8 mouse cellular contexts compared by ENCODE assay signal in genomic region chr1:136142336-136142735, GRCm38 (mm10). TPM values are rescaled to one million over a fixed set of nuclear protein-coding genes. Genes with fewer than 3 reads are reported as not detected.
A peak's percentile ranks its signal among the peaks of the same experiment; 100 is the strongest.
DNase-seq lines count a peak whose midpoint lies in the region; ATAC-seq and TF ChIP-seq lines count a peak whose summit lies in the region.
"Had no signal": no experiment of that assay in that cellular context is flagged by ENCODE, and none has a peak within 500 bp of the region (broad histone marks: within the 10 kb centered on the region; RNA-seq: fewer than 3 reads in every experiment).

No protein-coding gene starts in this region.

- H3K4me1 ChIP-seq in lung, embryonic 14.5 days (ENCODE audit: insufficient read depth) = peaks cover 22% of the 10 kb centered on the region
- peaks cover 62% of the 10 kb centered on the region for H3K4me1 ChIP-seq in forebrain, postnatal 0 days (ENCODE audit: insufficient read depth)
- peaks cover 63% of the 10 kb centered on the region for H3K4me1 ChIP-seq in neural tube, embryonic 14.5 days (ENCODE audit: control insufficient read depth, insufficient read depth, low read length)
- peaks cover 35% of the 10 kb centered on the region for H3K4me1 ChIP-seq in thymus, adult 2 months (replicated peaks; ENCODE audit: control insufficient read depth, insufficient read depth, low read length)

- no peak overlapping the region for H3K9ac ChIP-seq in lung, embryonic 14.5 days
- peak overlapping the region; percentile 10; the same call in 1 of the 2 replicates for H3K9ac ChIP-seq in forebrain, postnatal 0 days
- no peak overlapping the region for H3K9ac ChIP-seq in neural tube, embryonic 14.5 days (replicated peaks; ENCODE audit: low read depth, low read length)

- DNase-seq in lung, embryonic 14.5 days = peak; percentile 79
- DNase-seq in lung, postnatal 36 days = no peak
- DNase-seq in forebrain, postnatal 0 days = peak; percentile 72
- peak; percentile 64 to 79 for DNase-seq in layer of hippocampus, postnatal 14 days (ENCODE audit: low spot score in 2 of 2)
- no peak for DNase-seq in thymus, adult 2 months
- no peak for DNase-seq in ovary, postnatal 10 days (ENCODE audit: low spot score)

- no peak for TF ChIP-seq CTCF in lung, embryonic 14.5 days (IDR thresholded peaks at IDR 0.05; ENCODE audit: low read depth)
- TF ChIP-seq CTCF in forebrain, postnatal 0 days (IDR thresholded peaks at IDR 0.05; ENCODE audit: low read depth) = no peak
- no peak for TF ChIP-seq CTCF in thymus, adult 2 months (IDR thresholded peaks at IDR 0.05; ENCODE audit: borderline replicate concordance, control insufficient read depth, extremely low read depth, insufficient read depth, low read length, poor library complexity)

- no peak overlapping the region for H3K4me2 ChIP-seq in lung, embryonic 14.5 days
- H3K4me2 ChIP-seq in forebrain, postnatal 0 days (ENCODE audit: low read depth) = no peak overlapping the region
- peak overlapping the region; percentile 17 for H3K4me2 ChIP-seq in neural tube, embryonic 14.5 days (ENCODE audit: low read depth, low read length)

- WGBS in lung, embryonic 14.5 days = 33% methylated on average over 6 of the region's 6 CpGs
- 4% methylated on average over 6 of the region's 6 CpGs for WGBS in forebrain, postnatal 0 days
- 13% methylated on average over 6 of the region's 6 CpGs for WGBS in neural tube, embryonic 14.5 days
- WGBS in thymus, adult 2 months = 89% methylated on average over 6 of the region's 6 CpGs

- ATAC-seq in lung, embryonic 14.5 days (ENCODE audit: insufficient read depth) = peak; percentile 61
- ATAC-seq in forebrain, postnatal 0 days = peak; percentile 42
- peak; percentile 36 for ATAC-seq in neural tube, embryonic 14.5 days (ENCODE audit: low read depth)

- H3K36me3 ChIP-seq in lung, embryonic 14.5 days (ENCODE audit: insufficient read depth) = peaks cover 13% of the 10 kb centered on the region; the same call in 1 of the 2 replicates
- peaks cover 16% of the 10 kb centered on the region for H3K36me3 ChIP-seq in forebrain, postnatal 0 days (ENCODE audit: insufficient read depth)
- H3K36me3 ChIP-seq in neural tube, embryonic 14.5 days (ENCODE audit: control insufficient read depth, insufficient read depth, low read length) = peaks cover 12% of the 10 kb centered on the region; the same call in 1 of the 2 replicates
- H3K36me3 ChIP-seq in thymus, adult 2 months (ENCODE audit: control insufficient read depth, insufficient read depth, low read length) = peaks cover 24% of the 10 kb centered on the region

- TF ChIP-seq POLR2A in thymus, adult 2 months (IDR thresholded peaks at IDR 0.05; ENCODE audit: control insufficient read depth, extremely low read depth, insufficient read depth, low read length, poor library complexity) = no peak

- no peak overlapping the region; the same call in 1 of the 2 replicates for H3K27ac ChIP-seq in lung, embryonic 14.5 days (ENCODE audit: low read depth)
- peak overlapping the region; percentile 30; the same call in 1 of the 2 replicates for H3K27ac ChIP-seq in forebrain, postnatal 0 days (ENCODE audit: low read depth, low read length)
- H3K27ac ChIP-seq in neural tube, embryonic 14.5 days (ENCODE audit: low read depth, low read length) = peak overlapping the region; percentile 66
- H3K27ac ChIP-seq in thymus, adult 2 months (ENCODE audit: control insufficient read depth, insufficient read depth, low read length) = no peak overlapping the region
- H3K27ac ChIP-seq: heart, adult 2 months had no signal

- no peaks in the 10 kb centered on the region for H3K27me3 ChIP-seq in lung, embryonic 14.5 days (ENCODE audit: insufficient read depth, low read length)
- no peaks in the 10 kb centered on the region for H3K27me3 ChIP-seq in forebrain, postnatal 0 days (ENCODE audit: insufficient read depth, low read length)
- H3K27me3 ChIP-seq in neural tube, embryonic 14.5 days (ENCODE audit: control insufficient read depth, insufficient read depth, low read length) = no peaks in the 10 kb centered on the region
- no peaks in the 10 kb centered on the region for H3K27me3 ChIP-seq in thymus, adult 2 months (ENCODE audit: control insufficient read depth, insufficient read depth, low read length)

- H3K4me3 ChIP-seq in lung, embryonic 14.5 days (ENCODE audit: low read depth, low read length) = no peak overlapping the region
- no peak overlapping the region for H3K4me3 ChIP-seq in forebrain, postnatal 0 days (ENCODE audit: low read depth, low read length)
- H3K4me3 ChIP-seq in neural tube, embryonic 14.5 days (ENCODE audit: low read depth, low read length) = no peak overlapping the region
- no peak overlapping the region for H3K4me3 ChIP-seq in thymus, adult 2 months (ENCODE audit: control insufficient read depth, insufficient read depth, low read length)
- H3K4me3 ChIP-seq: heart, adult 2 months had no signal

- H3K9me3 ChIP-seq in lung, embryonic 14.5 days (ENCODE audit: low read depth, low read length) = no peaks in the 10 kb centered on the region
- H3K9me3 ChIP-seq in forebrain, postnatal 0 days (ENCODE audit: low read length) = no peaks in the 10 kb centered on the region
- H3K9me3 ChIP-seq in neural tube, embryonic 14.5 days (ENCODE audit: control insufficient read depth, low read length) = no peaks in the 10 kb centered on the region

RNA-seq across cellular contexts. Expression of gene Kif21b, which starts 11.1 kb away (rescaled TPM):
- polyA plus RNA-seq in lung, embryonic 14.5 days (2014; fragmentation: Nextera tagmentation; extraction: Ambion mirVana) = 3.8 and 4.1 TPM in 2 replicates
- 120 and 135 TPM in 2 replicates for total RNA-seq in forebrain, postnatal 0 days (2014; rRNA removed)
- polyA plus RNA-seq in forebrain, postnatal 0 days (2015; fragmentation: Nextera tagmentation; extraction: Ambion mirVana) = 24.8 and 29.2 TPM in 2 replicates
- total RNA-seq in layer of hippocampus, postnatal 14 days (2021) = 100 to 1,000 TPM in 1 of 2 experiments, 10 to 100 TPM in 1; 98.6 to 105 TPM
- 43.1 and 54.5 TPM in 2 replicates for polyA plus RNA-seq in neural tube, embryonic 14.5 days (2014; fragmentation: Nextera tagmentation; extraction: Ambion mirVana)
- 224 and 247 TPM in 2 replicates for polyA plus RNA-seq in thymus, adult 2 months (2012; rRNA removed)

Comparison
In these comparisons a context has a peak if more than half of its experiments do, and no peak if none do; other contexts are left out.
1. DNase-seq: peak in lung, embryonic 14.5 days (single experiment), forebrain, postnatal 0 days (single experiment) and layer of hippocampus, postnatal 14 days (2 of 2); none in lung, postnatal 36 days (single experiment), thymus, adult 2 months (single experiment) and ovary, postnatal 10 days (single experiment).
2. H3K27ac ChIP-seq: peak in forebrain, postnatal 0 days (single experiment) and neural tube, embryonic 14.5 days (single experiment); none in lung, embryonic 14.5 days (single experiment) and thymus, adult 2 months (single experiment).
3. Peak in every context shown above with its lines, with median percentiles within 50 percentile points of each other: ATAC-seq.